Mouse (Mus musculus): ENCODE measurements at regions not wholly inside any gene's neighbourhood (a gene's known extent, or its start where the extent isn't known, plus 50 kb on each side); places are given as distances from the start of the nearest gene placed in this dataset.

DNA sequence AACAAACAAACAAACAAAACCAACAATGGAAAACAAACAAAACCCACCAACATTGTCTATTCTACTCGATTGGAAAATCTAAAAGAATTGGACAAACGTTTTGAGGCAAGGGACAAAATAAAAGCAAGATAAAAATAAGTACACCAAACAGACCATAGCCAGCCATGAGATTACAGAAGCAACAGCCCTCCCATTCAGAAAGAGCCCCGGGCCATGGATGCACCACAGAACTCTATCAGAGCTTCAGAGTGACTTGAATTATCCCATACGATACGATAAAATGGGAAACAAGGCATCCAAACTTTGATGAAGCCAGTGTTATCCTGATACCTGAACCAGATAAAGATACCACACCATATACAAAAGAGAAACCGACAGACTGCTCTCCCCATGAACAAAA is 68.7 kb downstream of the Npepl1 start:
- no peak for DNase-seq (ENCODE audit: extremely low spot score in 1 of 2, low spot score in 1 of 2)

DNA sequence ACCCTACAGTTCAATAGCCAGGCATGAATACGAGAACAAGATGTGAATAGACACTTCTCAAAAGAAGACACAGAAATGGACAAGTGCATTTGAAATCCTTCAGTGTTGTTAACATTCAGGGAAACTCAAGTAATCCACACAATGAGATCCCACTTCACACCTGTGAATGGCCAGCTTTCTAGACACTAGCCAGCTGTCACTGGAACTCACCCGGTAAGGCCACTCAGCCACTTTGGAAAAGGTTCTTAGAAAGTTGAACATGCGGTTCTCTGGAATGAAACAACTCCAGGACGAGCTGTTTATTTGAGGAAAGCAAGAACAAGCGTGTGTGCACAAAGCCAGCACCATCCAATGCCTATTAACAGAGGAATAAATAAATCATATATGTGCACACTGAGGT is 74.6 kb downstream of the Npepl1 start:
- DNase-seq (ENCODE audit: extremely low spot score in 1 of 2, low spot score in 1 of 2) = no peak

DNA sequence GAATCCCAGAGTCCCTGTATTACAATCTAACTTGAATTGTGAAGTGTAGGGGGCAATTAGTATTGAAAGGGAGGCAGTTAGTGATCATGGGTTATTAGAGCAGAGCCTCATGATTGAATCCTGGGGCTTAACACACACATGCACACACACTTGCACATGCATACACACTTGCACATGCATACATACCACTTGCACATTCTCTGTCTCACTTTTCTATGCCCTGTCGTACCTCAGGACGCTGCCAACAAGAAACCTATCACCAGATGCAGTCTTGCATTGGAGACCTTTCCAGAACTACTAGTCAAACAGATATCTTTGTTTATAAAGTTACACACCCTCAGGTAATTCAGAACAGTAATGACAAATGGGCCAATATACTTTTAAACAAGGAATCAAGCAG is 80.9 kb downstream of the Npepl1 start:
- DNase-seq (ENCODE audit: extremely low spot score in 1 of 2, low spot score in 1 of 2) = no peak

DNA sequence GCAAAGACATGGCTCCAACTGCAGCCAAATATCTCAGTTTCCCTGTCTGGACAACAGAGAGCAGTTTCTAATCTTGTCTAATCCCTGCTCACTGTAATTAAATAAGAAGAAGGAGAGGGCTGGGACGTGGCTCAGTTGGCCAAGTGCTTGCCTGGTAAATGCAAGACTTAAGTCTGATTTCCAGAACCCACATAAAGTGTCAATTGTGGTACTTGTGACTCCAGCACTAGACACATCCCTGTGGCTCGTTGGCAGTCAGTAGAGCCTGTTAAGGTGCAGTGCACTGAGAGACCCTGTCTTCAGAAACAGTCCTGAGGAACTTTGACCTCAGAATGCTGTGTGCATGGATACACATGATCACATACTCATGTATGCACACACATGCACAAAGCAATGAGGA is 81.4 kb downstream of the Npepl1 start:
- DNase-seq (ENCODE audit: extremely low spot score in 1 of 2, low spot score in 1 of 2) = no peak

DNA sequence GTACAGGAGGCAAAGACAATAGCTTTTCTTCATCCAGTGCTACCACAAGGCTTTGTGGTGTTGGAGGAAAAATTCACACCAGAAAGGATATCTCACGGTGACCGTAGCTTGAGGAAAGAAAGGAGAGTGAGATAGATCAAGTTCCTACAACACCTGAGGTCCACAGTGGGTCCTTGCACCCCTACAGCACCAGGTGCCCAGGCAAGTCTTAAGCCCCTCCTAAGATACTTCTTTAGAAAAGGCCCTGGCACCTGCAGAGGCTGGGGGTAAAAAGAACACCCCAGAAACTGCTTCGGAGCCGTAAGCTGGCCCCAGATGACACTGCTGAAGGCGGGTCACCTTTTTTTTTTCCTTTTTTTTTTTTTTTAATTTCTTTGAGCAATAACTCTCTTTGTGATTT is 81.9 kb downstream of the Npepl1 start:
- no peak for DNase-seq (ENCODE audit: extremely low spot score in 1 of 2, low spot score in 1 of 2)

DNA sequence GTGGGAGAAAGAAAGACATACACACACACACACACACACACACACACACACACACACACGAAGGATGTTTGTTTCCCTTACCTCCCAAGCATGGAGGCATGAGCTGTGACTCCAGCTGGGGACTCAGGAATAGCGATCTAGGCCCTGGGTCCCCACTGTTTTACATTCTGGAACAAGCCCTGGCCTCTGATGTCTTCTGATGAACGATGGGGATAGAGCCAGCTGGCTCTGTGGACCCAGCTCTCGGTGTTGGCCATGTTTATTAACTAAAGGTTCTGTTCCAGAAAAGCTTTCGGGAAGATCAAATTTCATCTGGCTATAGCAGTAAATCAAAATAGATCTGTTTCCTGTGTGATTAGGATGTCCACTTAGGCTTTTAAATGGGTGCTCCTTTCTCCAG is 83.4 kb downstream of the Npepl1 start:
- DNase-seq (ENCODE audit: extremely low spot score in 1 of 2, low spot score in 1 of 2) = no peak

DNA sequence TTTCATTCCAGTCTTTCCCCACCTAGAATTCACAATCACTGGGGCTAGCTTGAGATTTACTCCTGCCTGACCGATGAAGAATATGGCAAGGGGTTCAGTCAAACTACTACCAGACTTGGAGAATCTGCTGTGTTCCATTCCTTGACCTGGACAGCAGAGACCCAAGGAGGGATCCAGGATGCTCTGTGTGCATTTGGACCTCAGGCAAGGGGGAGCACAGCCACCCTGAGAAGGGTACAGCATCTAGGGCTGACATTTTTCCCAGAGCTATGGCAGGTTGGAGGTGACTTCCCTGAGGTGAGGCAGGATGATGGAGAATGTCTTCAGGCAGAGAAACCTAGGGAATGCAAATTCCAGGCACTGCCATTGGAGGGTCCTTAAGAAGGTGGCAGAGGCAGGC is 85.5 kb downstream of the Npepl1 start:
- DNase-seq (ENCODE audit: extremely low spot score in 1 of 2, low spot score in 1 of 2) = no peak

DNA sequence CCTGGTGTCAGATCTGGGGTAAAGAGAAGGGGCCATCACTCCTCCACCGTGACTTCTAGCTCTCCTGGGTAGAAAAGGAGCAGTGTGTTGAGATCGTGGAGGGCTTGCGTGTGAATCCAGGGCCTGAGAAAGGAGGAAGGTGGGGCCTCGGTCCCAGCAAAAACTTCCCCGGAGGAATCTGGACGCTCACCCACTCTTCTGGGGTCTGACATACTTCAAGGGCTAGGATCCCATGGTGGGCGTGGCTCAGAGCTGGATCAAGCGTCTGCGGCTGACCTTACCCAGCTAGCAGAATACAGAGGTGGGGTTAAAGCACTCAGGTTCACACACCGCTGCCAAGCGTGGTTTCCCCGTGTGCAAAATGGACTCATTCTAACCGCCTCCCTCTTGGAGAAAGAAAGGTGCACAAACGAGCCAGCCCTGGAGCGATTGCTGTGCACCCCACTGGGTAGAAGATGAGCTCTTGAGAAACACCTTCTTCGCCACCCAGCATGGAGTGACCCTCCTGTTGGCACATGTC is 86.6 kb downstream of the Npepl1 start:
- DNase-seq (ENCODE audit: extremely low spot score in 1 of 2, low spot score in 1 of 2) = no peak

DNA sequence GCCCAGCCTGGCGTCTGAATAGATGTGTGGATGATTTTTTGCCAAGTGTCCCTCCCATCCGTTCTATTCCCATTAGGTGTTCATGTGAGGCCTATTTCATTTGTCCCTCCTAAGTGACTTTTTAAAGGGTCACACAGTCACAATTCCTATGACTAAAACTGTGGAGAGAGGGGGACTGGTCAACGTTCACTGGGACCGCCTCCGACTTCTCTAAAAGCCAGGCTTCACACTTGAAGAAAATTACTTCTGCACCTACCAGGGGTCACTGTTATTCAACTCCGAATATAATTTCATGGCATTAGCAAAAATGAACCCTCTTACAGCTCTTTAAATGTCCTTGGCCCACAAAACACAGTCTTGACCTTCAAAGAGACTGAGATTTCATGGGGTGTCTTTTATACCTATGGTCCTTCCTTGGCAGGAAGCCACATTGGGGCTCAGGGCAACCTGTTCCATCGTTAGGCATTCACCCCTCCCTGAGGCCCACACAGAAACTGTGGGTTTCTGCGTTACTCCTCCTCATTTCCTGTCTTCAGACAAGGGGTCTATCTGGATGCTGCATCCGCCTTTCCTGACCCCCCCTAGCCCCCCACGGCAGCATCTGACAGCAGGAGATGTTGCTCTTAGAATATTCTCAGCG is 86.7 kb upstream of the Gnas start:
- DNase-seq (ENCODE audit: extremely low spot score in 1 of 2, low spot score in 1 of 2) = no peak

DNA sequence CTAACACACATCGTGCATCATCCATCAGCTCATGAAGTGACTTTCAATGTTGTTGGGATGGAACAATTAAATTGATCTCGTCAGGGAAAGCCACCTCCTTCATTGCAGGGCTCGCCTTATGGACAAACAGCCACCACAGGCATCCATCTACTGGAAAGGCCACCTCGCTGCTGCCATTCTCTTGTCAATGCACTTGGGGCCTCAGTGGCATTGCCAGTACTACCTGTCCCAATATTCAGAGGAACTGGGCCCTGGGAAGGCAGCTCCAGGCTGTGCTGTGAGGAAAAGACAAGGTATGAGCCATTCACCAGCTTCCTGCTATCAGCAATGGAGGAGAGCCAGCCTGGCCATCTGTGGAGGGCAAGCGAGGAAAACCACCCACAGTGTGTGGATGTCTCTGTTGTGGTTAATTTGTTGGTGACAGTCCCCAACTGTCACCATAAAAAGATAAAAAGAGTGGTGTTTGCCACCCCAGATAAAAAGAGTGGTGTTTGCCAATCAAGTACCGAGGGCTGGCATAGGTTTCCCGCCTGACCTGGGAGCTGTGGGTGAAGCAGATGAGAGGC is 85.6 kb upstream of the Gnas start:
- DNase-seq (ENCODE audit: extremely low spot score in 1 of 2, low spot score in 1 of 2) = peak in 1 of 2 experiments; percentile 7

DNA sequence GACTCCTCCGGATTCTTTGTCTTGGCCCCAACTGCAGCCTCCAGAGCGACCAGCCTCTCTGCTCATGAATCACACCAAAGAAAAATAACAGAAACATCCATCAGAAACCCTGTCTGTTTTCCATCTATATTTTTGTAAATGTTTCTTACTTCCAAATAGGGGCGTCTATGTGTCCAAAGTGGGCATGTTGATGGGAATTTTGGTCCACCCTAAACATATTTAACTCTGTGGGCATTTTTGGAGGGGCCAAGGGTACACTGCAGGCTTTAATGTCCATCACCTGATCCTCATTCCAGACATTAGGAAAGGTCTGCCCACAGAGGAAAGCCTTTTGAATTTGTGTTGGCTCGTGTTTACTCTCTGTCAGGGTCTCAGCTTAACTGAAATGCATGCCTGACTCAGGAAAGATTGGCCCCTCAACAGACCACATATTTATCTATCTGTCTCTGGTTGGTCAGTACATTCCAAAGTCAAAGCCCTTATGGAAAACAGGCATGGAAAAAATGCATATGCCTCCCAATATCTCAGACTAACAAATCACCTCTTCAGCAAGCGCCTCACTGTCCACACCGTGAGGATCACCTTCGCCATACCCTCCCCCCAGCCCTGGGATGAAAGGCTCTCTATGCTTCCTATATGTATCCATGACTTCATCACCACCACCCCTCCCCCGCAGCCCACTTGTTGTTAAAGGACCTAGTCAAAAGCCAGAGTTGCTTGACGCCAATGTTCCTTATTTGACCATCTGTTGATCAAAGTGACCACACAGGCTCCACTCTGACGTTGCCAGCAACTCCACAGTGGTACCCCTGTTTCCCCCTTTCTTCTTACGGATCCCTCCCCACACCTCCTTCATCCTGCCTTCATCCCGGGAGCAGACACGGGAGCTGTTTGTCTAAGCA is 83.9 kb upstream of the Gnas start:
- no peak for DNase-seq (ENCODE audit: extremely low spot score in 1 of 2, low spot score in 1 of 2)

DNA sequence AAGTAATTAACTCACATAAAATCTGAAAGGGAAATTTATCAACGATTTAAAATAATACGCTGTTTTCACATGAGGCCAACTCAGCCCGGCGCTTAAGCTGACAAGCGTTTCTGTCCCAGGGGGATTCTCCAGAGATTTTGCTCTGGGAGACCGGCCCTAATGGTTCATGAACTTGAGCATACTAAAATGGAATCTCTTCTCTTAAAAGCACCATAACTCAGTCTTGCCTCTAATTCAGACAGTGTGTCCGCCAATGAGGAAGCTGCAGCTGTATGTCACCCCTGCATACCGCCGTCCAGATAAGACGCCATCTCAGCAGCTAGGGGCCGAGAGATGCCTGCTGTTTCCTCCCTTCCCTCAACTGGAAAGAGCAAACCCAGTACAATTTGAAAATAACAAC is 80.7 kb upstream of the Gnas start:
- DNase-seq (ENCODE audit: extremely low spot score in 1 of 2, low spot score in 1 of 2) = no peak

DNA sequence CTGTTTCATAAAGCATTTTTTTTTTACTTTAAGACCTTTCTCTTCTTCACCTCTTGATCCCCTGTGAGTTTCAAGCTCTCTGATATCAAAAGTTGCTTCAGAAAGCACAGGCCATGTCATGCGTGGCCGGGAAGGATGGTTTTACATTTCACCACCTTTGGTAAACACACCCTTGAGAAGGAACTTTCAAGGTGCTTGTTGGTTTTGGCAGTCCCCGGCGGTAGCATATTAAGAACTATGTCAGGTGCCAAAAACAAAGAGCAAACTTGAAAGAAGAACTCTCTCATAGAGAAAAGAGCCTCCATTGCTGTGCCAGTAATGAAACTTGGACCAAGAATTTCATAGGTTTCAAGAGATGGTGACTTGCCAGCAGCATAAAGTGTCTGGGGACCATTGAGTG is 72.4 kb upstream of the Gnas start:
- no peak for DNase-seq (ENCODE audit: extremely low spot score in 1 of 2, low spot score in 1 of 2)

DNA sequence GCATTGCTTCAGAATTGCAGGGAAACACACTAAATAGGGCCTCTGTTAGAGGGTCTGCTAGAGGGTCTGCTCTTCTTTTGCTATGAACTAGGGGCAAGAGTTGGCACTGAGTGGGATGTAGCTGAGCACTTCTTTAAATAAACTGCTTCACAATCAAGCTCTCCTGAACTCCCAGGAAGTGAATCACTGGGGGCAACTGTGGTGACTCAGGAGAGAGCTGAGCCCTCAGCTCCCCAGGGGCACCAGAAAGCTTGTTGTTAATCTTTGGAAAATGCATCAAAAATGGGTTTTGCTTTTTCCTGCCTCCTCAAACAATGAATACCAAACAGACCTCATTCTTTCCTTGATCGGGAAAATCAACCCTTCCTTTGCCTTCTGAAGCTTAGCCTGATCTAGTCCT is 57.5 kb upstream of the Gnas start:
- DNase-seq (ENCODE audit: extremely low spot score in 1 of 2, low spot score in 1 of 2) = no peak
